Mouse (Mus musculus) G1E (cell line): ENCODE data around the gene Gfod1.

ENCODE experiments used
- CTCF ChIP-seq: IDR thresholded peaks from 2 replicates; pipeline ENCODE4 v1.5.1; 2012; ENCODE audit warnings: low read depth, low read length, inconsistent platforms, mixed read lengths
- GATA1 ChIP-seq: IDR thresholded peaks from 2 replicates; pipeline ENCODE4 v1.6.1; 2012; ENCODE audit warnings: borderline replicate concordance, low read length, inconsistent platforms, mixed read lengths
- POLR2AphosphoS5 ChIP-seq: IDR thresholded peaks from 2 replicates; pipeline ENCODE4 v1.6.1; 2012; ENCODE audit warnings: low read depth, low read length, inconsistent platforms; ENCODE audit not compliant: insufficient replicate concordance
- TAL1 ChIP-seq: conservative IDR thresholded peaks from 2 replicates; pipeline ENCODE4 v1.6.1; 2012; ENCODE audit warnings: low read depth, low read length, inconsistent platforms, mixed read lengths

- TF ChIP-seq CTCF (no peak), GATA1 (no peak), POLR2AphosphoS5 (no peak), TAL1 (no peak)
Measured at GRCm38 (mm10) chr13:43253526-43253925, 50.4 kb downstream of the Gfod1 start.
